Mouse (Mus musculus): Measurements from ENCODE around the gene Gm45062. TPM values are rescaled to one million over a fixed set of nuclear protein-coding genes. Genes with fewer than 3 reads are reported as not detected.

Gene Gm45062
- total RNA-seq, 2 experiments from 2014 or later = 0.38 TPM; not detected in 1

DNA sequence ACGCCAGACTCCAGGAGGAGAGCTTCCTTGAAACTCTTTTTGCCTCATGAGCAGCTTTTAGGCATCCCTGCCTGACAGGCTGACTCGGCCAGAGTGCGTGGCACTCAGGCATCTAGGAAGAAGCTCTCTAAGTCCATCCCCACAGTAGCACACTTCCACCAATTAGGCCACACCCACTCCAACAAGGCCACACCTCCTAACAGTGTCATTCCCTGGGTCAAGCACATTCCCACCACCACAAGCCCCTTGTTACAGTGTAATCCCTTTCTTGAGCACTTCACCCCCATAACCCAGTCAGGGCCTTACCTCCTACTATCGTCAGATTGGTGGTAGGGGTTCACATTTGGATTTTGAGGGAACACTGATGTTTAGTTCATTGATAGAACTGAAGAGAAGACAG lies 108.4 kb downstream of the Gm45062 start:
- DNase-seq (ENCODE audit: low spot score) = no peak

DNA sequence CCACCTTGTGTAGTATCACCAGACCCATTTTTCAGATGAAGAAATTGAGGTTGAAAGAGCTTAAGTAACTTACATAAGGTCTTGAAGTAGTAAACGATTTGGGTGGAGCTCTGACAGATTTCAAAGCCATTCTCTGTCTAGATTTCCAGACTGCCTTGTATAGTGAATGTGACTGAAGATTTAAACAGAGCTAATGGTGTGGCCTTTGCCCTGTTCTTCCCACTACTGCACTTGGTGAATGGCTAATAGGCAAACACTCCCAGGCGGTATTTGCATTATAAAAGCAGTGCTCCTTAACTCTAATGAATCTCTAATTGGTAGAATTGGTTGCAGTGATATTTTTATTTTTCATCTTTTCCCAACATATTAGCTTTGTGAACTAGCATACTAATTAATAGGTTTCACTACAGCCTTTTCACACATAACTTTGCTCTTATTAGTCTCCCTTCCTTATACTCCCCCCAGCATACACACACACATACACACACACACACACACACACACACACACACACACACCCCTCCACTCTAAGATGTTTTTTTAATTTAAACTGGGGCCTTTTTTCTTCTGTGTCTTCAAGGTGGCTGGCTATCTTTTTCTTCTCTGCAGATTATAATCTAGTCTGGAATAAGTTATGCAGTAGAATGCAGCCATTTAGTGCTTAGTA lies 109.1 kb downstream of the Gm45062 start:
- no peak for DNase-seq (ENCODE audit: low spot score)

DNA sequence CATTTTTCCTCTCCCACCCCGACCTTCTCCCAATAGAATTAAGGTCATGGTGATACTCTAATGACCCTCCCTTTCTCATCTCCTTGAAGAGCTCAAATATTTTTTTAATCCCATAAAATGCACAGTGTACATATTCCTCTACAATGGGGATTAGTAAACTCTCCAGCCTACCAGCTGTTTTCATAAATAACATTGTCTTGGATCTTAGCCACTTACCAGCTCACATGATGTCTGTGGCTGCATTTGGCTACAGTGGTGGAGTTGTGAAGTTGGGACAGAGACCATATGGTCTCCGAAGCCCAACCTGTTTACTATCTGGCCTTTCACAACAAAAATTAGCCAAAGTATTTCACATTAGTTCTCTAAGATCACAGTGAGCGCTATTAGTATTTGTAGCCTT lies 111.4 kb downstream of the Gm45062 start:
- no peak for DNase-seq (ENCODE audit: low spot score)

DNA sequence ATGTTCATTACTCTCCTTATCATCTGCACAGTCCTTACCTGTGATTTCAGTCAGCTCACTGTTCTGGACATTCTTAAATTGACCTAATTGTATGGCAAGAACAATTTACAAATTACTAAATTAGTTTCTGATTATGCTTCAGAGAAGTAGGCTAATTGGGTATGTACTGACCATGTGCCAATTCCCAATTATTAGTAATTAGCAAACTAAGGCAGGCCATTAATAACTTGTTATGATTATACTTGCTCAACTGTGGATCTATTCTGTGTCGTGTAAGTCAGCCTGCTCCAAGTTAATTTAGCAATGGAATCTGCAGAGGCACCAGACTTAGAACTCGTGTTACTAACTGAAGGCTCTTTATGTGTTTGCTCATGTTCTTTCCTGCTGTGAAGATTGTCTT lies 113.8 kb downstream of the Gm45062 start:
- no peak for DNase-seq (ENCODE audit: low spot score)

DNA sequence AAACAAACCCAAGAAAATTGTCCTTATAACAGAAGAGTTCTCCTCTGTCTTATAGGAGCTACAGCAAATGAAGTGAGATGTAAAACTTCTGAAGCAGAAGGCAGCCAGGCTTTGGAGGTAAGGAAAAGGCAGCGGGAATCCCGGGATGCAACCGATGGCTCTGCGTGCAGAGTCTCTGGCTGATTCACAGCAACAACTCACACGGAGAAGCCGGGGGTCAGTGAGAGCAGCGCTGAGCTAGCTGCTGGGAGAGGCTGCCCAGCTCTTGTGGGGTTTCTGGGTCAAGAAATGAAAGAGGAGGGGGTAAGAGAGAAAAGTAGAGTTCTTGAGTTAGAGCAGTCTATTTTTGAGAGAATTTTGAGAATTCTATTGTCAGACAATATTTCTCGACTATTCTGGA lies 114.6 kb downstream of the Gm45062 start:
- DNase-seq (ENCODE audit: low spot score) = no peak

DNA sequence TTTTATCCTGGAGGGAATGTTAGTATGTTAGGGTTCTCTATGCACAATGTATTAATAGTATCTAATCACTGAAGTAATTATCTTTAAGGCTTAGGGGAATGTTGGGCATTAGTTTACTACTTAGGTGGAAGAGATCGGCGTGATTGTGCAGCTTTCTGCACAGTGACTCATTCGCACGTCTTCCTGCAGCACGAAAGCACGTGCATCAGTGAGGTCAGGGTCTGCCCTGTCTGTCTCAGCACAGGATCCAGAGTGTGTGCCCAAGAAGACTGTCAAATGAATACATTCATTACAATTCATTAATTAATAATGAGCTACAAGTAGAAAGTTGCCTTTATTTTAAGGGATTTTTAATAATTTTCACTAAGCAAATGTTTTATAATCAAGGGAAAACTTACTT lies 115.0 kb downstream of the Gm45062 start:
- no peak for DNase-seq (ENCODE audit: low spot score)

DNA sequence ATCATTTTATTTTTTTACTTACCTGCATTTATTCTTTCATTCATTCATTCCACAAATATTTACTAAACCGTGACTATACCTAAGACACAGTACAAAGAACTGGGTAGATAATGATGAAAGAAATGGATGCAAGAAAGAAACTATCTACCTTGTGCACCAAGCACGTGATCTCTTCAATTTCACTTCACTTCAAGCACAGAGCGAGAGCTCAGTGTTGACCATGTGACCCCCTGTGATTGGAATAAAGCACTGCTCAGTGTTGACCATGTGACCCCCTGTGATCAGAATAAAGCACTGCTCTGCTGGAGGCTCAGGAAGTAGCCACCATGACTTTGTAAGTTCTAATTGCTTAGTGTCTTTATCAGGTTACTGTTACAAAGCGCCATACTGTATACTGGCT lies 115.5 kb downstream of the Gm45062 start:
- no peak for DNase-seq (ENCODE audit: low spot score)

DNA sequence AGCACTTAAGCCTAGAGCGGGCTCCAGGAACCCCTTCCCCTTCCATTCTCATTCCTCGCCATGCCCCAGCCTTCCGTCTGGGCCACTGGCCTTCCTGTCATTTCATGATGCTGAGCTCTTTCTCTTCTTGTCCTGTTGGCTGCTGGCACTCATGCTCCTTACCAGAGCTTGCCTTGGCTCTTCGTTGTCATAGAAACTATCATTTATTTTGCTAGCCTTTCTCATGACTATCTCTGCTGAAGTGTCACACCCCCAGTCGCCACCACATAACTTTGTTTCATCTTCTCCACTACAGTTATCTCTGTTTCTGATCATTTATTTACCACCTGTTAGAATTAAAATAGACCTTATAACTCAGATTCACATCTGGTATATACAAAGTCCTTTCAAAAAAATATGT lies 117.1 kb downstream of the Gm45062 start:
- DNase-seq (ENCODE audit: low spot score) = no peak

DNA sequence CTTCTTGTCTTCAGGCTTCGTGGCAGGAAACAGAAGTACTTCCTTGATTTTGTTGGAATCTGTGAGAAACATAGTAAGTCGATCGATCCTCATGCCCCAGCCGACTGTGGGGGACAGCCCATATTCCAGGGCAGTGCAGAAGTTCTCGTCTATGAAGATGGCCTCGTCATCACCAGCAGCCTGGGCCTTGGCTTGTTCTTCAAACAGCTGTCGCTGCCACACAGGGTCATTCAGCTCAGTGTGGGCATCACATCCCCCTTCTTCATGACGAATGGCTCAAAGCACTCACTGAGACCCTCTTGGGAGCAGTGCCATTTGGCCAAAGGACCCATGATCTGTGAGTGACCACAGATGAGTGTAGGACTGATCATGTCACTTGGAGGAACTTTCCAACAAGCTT lies 118.4 kb downstream of the Gm45062 start:
- DNase-seq (ENCODE audit: low spot score) = no peak

DNA sequence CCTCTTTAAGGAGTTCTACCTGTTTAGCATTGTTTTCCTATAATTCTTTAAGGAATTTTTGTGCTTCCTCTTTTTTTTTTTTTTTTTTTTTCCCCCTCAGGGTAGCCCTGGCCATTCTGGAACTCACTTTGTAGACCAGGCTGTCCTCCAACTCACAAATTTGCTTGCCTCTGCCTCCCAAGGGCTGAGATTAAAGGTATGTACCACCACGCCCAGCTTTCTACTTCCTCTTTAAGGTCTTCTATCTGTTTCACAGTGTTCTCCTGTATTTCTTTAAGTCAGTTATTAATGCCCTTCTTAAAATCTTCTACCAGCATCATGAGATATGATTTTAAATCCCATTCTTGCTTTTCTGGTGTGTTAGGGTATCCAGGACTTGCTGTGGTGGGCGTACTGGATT lies 130.1 kb downstream of the Gm45062 start:
- DNase-seq (ENCODE audit: low spot score) = no peak

DNA sequence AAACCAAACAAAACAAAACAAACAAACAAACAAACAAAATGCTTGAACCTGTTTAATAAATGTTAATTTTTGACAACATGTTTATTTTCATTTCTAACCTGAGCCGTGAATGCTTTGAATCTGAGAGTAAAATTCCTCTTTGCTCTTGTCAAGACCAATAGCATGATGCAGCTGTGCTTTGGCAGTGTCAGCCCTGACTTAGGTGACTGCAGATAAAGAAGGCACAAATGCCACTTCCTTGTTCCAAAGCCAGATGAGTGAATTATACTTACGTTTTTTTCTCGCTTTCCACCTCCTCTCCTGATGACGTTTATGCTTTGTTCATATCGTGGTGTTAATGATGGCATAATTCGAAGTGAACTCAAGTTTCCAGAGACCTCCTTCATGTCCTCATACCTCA lies 131.0 kb downstream of the Gm45062 start:
- no peak for DNase-seq (ENCODE audit: low spot score)

DNA sequence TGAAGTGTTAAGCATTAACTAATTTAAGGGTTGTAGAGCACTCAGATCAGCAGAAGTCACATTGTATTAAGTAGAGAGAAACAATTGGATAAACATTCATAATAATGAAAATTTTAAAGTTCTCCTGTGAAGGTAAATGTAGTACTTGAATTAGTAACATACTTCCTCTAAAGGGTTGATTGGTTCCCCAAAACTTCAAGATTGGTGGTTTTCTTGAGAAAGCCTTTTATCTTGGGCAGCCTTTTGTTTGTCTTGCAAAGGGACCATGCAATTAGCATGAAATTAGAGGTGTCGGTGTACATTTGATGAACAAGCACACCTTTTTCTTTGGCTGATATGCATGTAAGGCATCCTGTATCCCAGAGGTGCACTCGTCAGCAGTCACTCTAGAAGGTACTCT lies 131.7 kb downstream of the Gm45062 start:
- no peak for DNase-seq (ENCODE audit: low spot score)

DNA sequence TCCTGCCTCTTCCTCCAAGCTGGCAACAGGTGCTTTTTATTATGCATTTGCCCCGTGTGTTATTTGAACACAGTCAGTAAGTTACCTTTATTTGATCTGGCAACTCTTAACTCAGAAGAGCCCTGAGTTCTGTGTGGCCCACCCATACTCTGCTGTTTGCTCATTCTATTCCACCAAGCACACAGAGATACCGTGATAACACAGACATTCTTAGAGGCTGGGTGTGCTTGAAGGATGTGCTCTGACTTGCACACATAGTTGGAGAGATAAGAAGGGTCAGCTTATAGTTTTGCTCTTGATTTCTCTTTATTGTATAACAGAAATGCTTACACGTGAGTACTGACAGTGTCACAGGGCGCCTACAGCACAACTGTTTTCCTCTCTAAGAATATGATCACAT lies 133.8 kb downstream of the Gm45062 start:
- DNase-seq (ENCODE audit: low spot score) = no peak

DNA sequence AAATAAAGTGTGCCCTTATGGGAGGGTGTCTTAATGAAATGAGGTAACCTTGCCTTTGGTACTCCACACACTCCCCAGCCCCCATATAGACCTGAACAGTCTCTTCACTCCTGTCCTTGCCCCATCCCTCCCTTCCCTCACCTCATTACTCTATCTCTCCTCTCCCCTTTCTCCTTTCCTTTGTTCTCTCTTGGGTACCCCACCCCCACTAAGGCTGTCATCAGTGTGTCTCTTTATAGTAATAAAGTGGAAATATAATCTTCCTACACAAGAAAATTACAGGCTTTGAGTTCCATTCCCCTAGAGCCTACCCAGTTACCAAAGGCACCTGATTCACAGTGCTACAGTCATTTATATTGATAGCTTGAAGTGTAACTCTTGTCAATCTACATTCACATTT lies 134.8 kb downstream of the Gm45062 start:
- no peak for DNase-seq (ENCODE audit: low spot score)

DNA sequence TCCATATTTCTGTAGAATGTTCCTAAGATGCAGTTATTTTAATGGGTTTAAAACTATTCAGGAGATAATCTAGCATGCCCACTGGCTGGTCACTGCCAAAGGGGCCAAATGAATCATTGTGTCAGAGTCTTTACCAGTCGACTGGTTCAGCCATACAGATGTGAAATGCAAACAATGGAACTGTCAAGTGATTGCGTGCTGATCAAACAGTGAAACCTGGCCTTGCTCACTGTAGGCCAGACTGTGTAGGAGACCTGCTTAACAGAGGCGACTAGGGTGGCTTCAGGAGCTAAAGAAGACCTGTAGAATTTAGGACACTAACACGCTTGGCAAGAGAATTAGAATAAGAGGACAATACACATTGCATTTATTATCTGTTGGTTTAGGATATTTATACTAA lies 135.8 kb downstream of the Gm45062 start:
- no peak for DNase-seq (ENCODE audit: low spot score)

DNA sequence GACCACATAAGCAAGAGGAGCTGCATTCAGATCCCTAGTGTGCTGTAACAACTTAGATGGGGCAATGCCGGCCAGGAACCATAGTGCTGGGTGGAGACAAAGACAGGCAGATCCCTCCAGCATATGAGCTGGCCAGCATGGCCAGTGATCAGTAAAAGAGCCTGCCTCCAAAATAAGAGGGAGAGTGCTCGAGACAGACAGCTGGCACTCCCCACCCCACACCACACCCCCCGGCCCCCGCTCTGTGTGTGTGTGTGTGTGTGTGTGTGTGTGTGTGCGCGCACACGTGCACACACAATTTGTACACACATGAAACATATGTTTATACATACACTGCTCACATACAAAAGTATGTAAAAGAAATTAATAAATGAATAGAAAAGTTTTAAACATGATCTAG lies 138.0 kb downstream of the Gm45062 start:
- DNase-seq (ENCODE audit: low spot score) = no peak

DNA sequence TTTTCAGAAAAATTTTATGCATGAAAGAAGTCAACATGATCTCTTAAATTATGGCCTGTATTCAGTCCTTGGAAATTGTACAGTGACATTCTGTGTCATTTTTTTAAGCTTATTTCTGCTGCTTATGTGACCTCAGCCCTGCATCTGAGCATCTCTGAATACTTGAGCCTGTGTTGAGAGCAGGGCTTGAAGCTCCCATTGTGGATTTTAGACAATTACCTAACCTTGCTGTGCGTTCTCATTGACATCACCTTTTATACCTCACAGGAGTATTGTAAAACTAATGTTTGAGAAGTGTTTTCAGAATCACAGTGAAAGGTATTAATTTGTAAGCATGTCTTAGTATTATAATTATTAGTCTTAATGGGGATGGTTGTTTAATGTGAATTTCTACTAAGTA lies 140.5 kb downstream of the Gm45062 start:
- no peak for DNase-seq (ENCODE audit: low spot score)

DNA sequence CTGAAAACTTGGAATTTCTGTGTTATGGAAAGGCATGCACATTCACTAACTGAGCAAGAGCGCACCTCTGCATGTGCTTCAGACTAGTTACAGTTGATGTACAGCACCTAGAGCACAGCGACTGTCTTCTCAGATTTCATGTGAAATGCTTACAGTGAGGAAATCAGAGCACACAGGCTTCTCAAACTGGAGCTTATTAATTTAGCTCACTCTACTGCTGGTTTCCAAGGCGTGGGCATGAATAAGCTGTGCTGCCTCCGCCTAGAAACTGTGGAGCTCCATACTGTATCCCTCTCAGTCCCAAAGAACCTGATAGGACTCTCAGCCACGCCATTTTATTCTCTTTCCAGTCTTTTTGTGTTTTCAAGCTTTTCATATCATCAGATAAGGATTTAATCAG lies 143.9 kb downstream of the Gm45062 start:
- DNase-seq (ENCODE audit: low spot score) = no peak

DNA sequence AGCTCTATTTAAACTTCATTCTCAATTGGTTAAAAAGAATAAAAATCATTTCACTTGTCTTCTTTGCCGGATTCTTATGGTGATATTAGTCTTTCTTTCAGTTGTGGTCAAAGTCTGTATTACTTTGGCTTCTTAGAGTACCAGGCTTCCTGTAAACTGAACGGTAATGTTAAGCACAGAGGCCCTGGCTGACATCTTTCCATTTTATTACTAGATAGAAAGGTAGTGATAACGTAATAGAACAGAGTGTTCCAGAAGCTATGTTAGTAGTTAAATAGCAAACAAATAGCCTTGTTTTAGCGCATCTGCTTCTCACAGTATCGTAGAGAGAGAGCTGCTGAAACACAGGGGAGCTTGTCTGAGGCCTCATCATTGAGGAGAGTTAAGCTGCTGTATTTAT lies 146.6 kb downstream of the Gm45062 start:
- DNase-seq (ENCODE audit: low spot score) = no peak

DNA sequence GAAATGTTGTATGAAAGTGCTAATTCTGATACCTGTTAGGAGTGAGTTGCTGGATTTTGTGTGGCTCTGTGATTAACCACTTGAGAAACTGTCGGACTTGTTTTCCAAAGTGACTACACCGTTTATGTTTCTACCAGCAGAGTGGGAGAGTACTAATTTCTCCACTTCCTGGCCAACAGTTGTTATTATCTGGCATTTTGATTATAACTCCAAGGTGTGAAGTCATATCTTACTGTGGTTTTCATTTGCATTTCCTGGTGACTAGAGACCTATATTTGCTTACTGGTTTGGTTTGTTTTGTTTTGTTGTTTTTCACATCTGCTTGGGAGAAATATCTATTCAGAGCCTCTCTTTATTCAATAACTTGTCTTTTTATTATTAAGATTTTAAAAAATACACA lies 149.1 kb downstream of the Gm45062 start:
- DNase-seq (ENCODE audit: low spot score) = no peak

DNA sequence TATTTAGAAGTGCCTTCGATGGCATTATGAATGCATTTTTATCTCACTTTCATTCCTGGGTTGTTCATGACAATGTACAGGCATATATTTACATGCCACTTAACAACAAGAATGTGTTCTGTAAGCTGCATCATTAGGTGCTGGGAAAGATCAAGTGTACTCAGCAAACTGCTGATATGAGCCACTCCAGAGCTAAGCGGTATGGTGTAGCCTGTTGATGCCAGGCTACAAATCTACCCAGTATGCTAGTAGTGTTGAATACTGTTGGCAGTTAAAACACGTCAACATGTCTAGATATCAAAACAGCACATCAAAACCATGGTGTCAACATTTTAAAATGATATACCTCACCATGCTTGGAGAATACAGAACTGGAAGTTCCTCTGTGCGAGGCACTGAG lies 150.6 kb downstream of the Gm45062 start:
- no peak for DNase-seq (ENCODE audit: low spot score)

DNA sequence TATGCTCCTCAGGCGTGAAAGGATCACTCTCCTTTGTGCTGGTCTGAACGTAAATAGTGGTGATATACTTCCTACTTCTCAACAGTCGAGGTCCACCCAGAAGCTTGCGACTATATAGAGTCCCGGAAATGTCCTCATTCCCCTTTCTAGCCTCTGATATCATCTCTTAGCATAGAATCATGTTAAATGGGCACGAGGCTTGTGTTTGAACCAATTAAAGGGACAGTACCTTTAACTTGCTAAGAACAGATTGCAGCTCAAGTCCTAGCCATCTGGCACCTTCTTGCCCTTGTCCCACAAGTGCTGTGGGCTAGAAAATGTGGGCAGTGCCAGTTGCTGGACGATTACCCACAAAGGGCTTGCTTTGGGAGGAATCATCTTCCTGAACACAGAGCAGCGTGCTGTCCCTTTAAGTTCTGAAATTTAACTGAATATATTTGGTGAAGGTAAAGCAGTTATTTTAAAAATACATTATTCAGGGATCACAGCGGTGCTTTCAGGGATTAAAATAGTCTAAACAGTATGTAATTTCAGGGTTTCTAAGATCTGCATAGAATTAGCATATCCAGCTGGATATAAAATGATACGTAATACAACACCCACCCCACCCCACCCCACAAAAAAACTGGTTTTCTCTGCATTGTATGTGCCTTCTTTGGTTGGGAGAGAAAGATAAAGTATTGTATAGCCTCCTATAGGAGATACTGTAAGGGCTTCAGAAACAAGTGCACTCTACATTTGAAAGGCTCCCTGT lies 153.8 kb downstream of the Gm45062 start:
- DNase-seq (ENCODE audit: low spot score) = peak; percentile 31

DNA sequence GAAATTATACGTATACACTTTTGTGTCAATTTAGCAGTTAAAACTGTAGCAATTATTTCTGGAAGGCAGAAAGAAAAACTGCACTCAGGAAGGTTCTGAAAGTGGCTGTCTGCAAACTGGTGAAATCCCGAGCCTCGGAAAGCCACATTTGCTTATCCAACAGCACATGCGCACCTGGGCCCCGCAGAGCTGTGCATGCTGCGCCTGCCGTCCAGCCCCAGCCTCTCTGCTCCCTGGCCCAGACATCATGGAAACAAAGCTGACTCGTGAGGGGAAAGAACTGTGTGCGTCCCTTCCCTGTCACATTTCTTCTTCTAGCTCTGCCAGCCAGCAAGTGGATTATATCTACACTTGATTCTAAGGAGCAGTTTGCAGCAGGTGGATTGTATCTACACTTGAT lies 154.8 kb downstream of the Gm45062 start:
- DNase-seq (ENCODE audit: low spot score) = no peak

DNA sequence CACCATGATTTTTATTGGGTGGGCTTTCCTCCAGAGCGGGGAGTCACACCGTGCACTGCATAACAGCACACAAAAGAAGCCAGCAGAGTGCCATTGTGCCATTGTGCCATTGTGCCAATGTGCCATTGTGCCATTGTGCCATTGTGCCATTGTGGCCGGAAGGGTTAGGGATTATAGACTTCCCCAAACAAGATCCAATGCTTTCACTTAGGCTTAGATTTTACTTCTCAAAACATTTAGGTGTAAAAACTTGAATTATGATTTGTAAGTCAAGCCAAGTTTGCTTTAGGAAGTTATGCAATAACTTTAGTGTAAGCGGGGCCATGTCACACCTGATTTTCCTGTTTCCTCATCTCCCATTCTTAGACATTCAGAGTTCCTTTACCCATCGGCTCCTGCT lies 156.6 kb downstream of the Gm45062 start:
- DNase-seq (ENCODE audit: low spot score) = no peak

All from gastrocnemius, adult 18-20 months (tissue).